Mouse (Mus musculus): ENCODE measurements around the gene Kcna10.

- TF ChIP-seq CTCF (IDR thresholded peaks at IDR 0.05; ENCODE audit: low read depth) (no peak), EP300 (IDR thresholded peaks at IDR 0.05; ENCODE audit: low read depth) (no peak)
Observed at GRCm38 (mm10) chr3:107153772-107154655, 28.8 kb upstream of the Kcna10 start.

Measured in liver, postnatal 0 days (tissue).